Mouse (Mus musculus) C2C12 (cell line): ENCODE measurements around the gene Irs1.

Experiments used
- CEBPB ChIP-seq: IDR thresholded peaks from one replicate; pipeline ENCODE4 v1.6.1; 2011; ENCODE audit warnings: low read depth, mild to moderate bottlenecking, control low read depth, moderate library complexity
- CTCF ChIP-seq: IDR thresholded peaks from one replicate; pipeline ENCODE4 v1.5.1; 2011; ENCODE audit not compliant: control insufficient read depth, insufficient read depth, insufficient read length

DNA sequence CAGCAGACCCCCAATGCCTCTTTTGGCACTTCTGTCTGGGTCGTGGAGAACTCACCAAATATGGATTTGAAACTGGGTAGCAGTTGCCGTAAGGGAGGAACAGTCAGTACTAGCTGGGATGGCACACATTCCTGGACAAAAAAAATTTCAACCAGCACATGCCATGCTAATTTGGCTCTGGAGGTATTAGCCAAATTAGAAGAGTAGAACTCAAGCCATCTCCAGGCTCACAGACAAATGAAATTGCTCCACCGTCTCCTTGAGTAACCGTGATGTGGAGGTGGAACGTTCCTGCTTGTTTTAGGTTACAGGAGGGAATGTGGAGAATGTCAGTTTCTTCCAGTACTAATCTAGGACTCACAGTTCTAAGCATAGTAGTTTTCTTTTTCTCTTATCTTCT, 83.7 kb downstream of the Irs1 start:
- TF ChIP-seq CTCF (no peak), CEBPB (no peak)
